Mouse (Mus musculus): ENCODE data around the gene Gm8271. TPM values are rescaled to one million over a fixed set of nuclear protein-coding genes. Genes with fewer than 3 reads are reported as not detected.
"Not testable (repeated sequence)": the region's sequence is repeated elsewhere in the genome, so short reads cannot be mapped to it uniquely, and the experiment has no call there.

Gm8271 gene
- not detected in 2 replicates for polyA plus RNA-seq (2016; fragmentation: Nextera tagmentation; extraction: Ambion mirVana)

GRCm38 (mm10) chr14:5185493-5185892 lies at the start of gene Gm8271:
Gm8271 (plus strand) TSS chr14:5185793.
- H3K27me3 ChIP-seq (ENCODE audit: insufficient read depth, poor library complexity, severe bottlenecking); H3K36me3 ChIP-seq; H3K4me1 ChIP-seq (replicated peaks); H3K27ac ChIP-seq; H3K4me3 ChIP-seq; H3K9me3 ChIP-seq; DNase-seq (ENCODE audit: low spot score): not testable (repeated sequence)
- no CpG with 5 or more reads among the region's 3 CpGs for WGBS

DNA sequence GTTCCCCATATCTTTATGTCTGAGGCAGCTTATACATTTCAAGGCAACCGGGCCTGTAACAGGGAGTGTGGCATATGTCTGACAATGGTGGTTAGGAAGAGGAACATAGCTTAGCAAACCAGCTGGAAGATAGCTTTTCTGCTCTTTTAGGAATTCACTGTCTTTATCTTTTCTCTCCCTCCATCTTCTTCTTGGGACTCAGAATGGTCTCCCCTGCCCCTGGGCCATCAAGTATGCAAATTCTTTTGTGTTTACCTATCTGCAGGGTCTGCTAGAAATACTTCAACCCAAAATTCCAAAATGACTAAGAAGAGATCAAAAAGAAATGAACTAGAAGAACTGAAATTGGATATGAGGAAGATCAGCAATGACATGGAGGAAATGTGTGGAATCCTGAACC lies 21.4 kb upstream of the Gm8271 start, which contains the start of gene Gm3317:
Gm3317 (plus strand) TSS at position 301 of the 400 bp plus-strand sequence.
- not testable (repeated sequence) for H3K4me1 ChIP-seq (replicated peaks); DNase-seq (ENCODE audit: low spot score); H3K4me3 ChIP-seq; H3K36me3 ChIP-seq; H3K27ac ChIP-seq; H3K9me3 ChIP-seq; H3K27me3 ChIP-seq (ENCODE audit: insufficient read depth, poor library complexity, severe bottlenecking)
- WGBS = no CpG with 5 or more reads among the region's 1 CpGs

Other genes starting within 250 kb of the Gm8271 start
- not detected in 2 replicates for gene Gm8297, start 201.9 kb upstream of the Gm8271 start, polyA plus RNA-seq (2016; fragmentation: Nextera tagmentation; extraction: Ambion mirVana)
- not detected in 2 replicates for gene Gm3298, start 169.9 kb upstream of the Gm8271 start, polyA plus RNA-seq (2016; fragmentation: Nextera tagmentation; extraction: Ambion mirVana)
- not detected in 2 replicates for gene 4930555G01Rik, start 135.2 kb upstream of the Gm8271 start, polyA plus RNA-seq (2016; fragmentation: Nextera tagmentation; extraction: Ambion mirVana)
- gene Gm8281, start 114.8 kb upstream of the Gm8271 start, polyA plus RNA-seq (2016; fragmentation: Nextera tagmentation; extraction: Ambion mirVana) = 1.4 and 1.6 TPM in 2 replicates
- not detected in 2 replicates for gene Gm8279, start 54.3 kb upstream of the Gm8271 start, polyA plus RNA-seq (2016; fragmentation: Nextera tagmentation; extraction: Ambion mirVana)
- gene Gm3317, start 21.3 kb upstream of the Gm8271 start, polyA plus RNA-seq (2016; fragmentation: Nextera tagmentation; extraction: Ambion mirVana) = not detected in 2 replicates
- 0.10 TPM in 1 of 2 replicates, not detected in the other for gene Gm3526, start 74.8 kb downstream of the Gm8271 start, polyA plus RNA-seq (2016; fragmentation: Nextera tagmentation; extraction: Ambion mirVana)
- not detected in 2 replicates for gene Gm3542, start 149.1 kb downstream of the Gm8271 start, polyA plus RNA-seq (2016; fragmentation: Nextera tagmentation; extraction: Ambion mirVana)
- gene Gm3500, start 203.3 kb downstream of the Gm8271 start, polyA plus RNA-seq (2016; fragmentation: Nextera tagmentation; extraction: Ambion mirVana) = not detected in 2 replicates

Data from hindbrain, embryonic 10.5 days (tissue).